ENCODE assay signal across 8 mouse cellular contexts in the genomic region with DNA sequence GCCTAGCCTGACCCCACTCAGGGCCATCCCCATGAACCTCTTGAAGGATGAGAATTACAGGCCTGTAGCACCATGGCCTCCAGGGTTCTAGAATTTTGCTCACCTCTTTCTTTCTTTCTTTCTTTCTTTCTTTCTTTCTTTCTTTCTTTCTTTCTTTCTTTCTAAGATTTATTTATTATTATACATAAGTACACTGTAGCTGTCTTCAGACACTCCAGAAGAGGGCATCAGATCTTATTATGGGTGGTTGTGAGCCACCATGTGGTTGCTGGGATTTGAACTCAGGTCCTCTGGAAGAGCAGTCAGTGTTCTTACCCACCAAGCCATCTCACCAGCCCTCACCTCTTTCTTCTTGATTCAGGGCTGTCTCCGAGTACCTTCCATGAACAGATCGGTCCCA. TPM values are rescaled to one million over a fixed set of nuclear protein-coding genes. Genes with fewer than 3 reads are reported as not detected.
DNase-seq lines count a peak whose midpoint lies in the region; ATAC-seq lines count a peak whose summit lies in the region.
"Not testable (repeated sequence)": the region's sequence is repeated elsewhere in the genome, so short reads cannot be mapped to it uniquely, and the experiment has no call there.

A gene (plus strand): TSS at position 301 of the 400 bp plus-strand sequence.

- WGBS in hindbrain, embryonic 12.5 days: 89% methylated on average over 2 of the region's 2 CpGs
- WGBS in liver, embryonic 13.5 days (ENCODE audit: insufficient replicate concordance): 70% methylated on average over 2 of the region's 2 CpGs
- WGBS in midbrain, embryonic 16.5 days: 98% methylated on average over 2 of the region's 2 CpGs

- not testable (repeated sequence) for H3K9me3 ChIP-seq in hindbrain, embryonic 12.5 days (replicated peaks); liver, embryonic 13.5 days (replicated peaks); midbrain, embryonic 16.5 days (replicated peaks; ENCODE audit: control insufficient read depth, low read length, poor library complexity, severe bottlenecking)

- H3K4me3 ChIP-seq in hindbrain, embryonic 12.5 days; liver, embryonic 13.5 days (replicated peaks); midbrain, embryonic 16.5 days (ENCODE audit: low read depth, low read length): not testable (repeated sequence)

- DNase-seq in adrenal gland, adult 8-10 months; layer of hippocampus, postnatal 10 days (ENCODE audit: low spot score in 2 of 2); liver, embryonic 13.5 days; urinary bladder, adult 2 months (ENCODE audit: low spot score): not testable (repeated sequence)

- not testable (repeated sequence) for H3K27ac ChIP-seq in hindbrain, embryonic 12.5 days; liver, embryonic 13.5 days; midbrain, embryonic 16.5 days (ENCODE audit: low read length)

- not testable (repeated sequence) for H3K27me3 ChIP-seq in hindbrain, embryonic 12.5 days; liver, embryonic 13.5 days; midbrain, embryonic 16.5 days (ENCODE audit: control insufficient read depth, insufficient read depth, low read depth, low read length)

- ATAC-seq in erythroblast, adult 5-6 weeks (replicated peaks; ENCODE audit: low FRiP score, poor library complexity, severe bottlenecking); granulocyte monocyte progenitor cell, adult 5-6 weeks (replicated peaks; ENCODE audit: poor library complexity, severe bottlenecking); hindbrain, embryonic 12.5 days (ENCODE audit: low FRiP score); liver, embryonic 13.5 days (ENCODE audit: low read depth); midbrain, embryonic 16.5 days: not testable (repeated sequence)

- peaks cover 12% of the 10 kb centered on the region for H3K4me1 ChIP-seq in hindbrain, embryonic 12.5 days
- peaks cover 28% of the 10 kb centered on the region for H3K4me1 ChIP-seq in liver, embryonic 13.5 days (replicated peaks)
- not testable (repeated sequence) for H3K4me1 ChIP-seq in midbrain, embryonic 16.5 days (ENCODE audit: control insufficient read depth, insufficient read depth, low read length)

- H3K36me3 ChIP-seq in hindbrain, embryonic 12.5 days; liver, embryonic 13.5 days; midbrain, embryonic 16.5 days (ENCODE audit: control insufficient read depth, insufficient read depth, low read length): not testable (repeated sequence)

- not testable (repeated sequence) for H3K4me2 ChIP-seq in hindbrain, embryonic 12.5 days (replicated peaks); midbrain, embryonic 16.5 days (ENCODE audit: low read length)
- H3K4me2 ChIP-seq in liver, embryonic 13.5 days: peak within 1 kb of the TSS; percentile 51; the same call in 1 of the 2 replicates

- not testable (repeated sequence) for H3K9ac ChIP-seq in hindbrain, embryonic 12.5 days; liver, embryonic 13.5 days; midbrain, embryonic 16.5 days (ENCODE audit: low read depth, low read length)

RNA-seq across cellular contexts. Expression of the gene that starts here (rescaled TPM):
- 10 to 100 TPM; 22.0 to 48.2 (median 31.5) TPM for total RNA-seq in adrenal gland, adult 8-10 months (2022)
- 15.2 and 20.5 TPM in 2 replicates for total RNA-seq in erythroblast, adult 5-6 weeks (2015; ENCODE audit: low replicate concordance)
- 16.7 and 18.1 TPM in 2 replicates for total RNA-seq in erythroblast, adult 5-6 weeks (2017; ENCODE audit: low replicate concordance)
- total RNA-seq in granulocyte monocyte progenitor cell, adult 5-6 weeks (2014; fragmentation: Nextera tagmentation): 125 and 137 TPM in 2 replicates
- total RNA-seq in granulocyte monocyte progenitor cell, adult 5-6 weeks (2017): 59.1 and 73.5 TPM in 2 replicates
- polyA plus RNA-seq in hindbrain, embryonic 12.5 days (2016; fragmentation: Nextera tagmentation; extraction: Ambion mirVana): 171 and 179 TPM in 2 replicates
- total RNA-seq in layer of hippocampus, postnatal 10 days (2021): 100 to 1,000 TPM; 212 to 255 TPM
- polyA plus RNA-seq in liver, embryonic 13.5 days (2015; fragmentation: Nextera tagmentation; extraction: Ambion mirVana): 16.4 and 17.9 TPM in 2 replicates
- 104 and 131 TPM in 2 replicates for polyA plus RNA-seq in midbrain, embryonic 16.5 days (2015; fragmentation: Nextera tagmentation; extraction: Ambion mirVana)
- polyA plus RNA-seq in urinary bladder, adult 2 months (2012; rRNA removed): 47.7 and 57.3 TPM in 2 replicates
